Mouse (Mus musculus): ENCODE measurements at regions not wholly inside any gene's neighbourhood (a gene's known extent, or its start where the extent isn't known, plus 50 kb on each side); places are given as distances from the start of the nearest gene placed in this dataset.

DNA sequence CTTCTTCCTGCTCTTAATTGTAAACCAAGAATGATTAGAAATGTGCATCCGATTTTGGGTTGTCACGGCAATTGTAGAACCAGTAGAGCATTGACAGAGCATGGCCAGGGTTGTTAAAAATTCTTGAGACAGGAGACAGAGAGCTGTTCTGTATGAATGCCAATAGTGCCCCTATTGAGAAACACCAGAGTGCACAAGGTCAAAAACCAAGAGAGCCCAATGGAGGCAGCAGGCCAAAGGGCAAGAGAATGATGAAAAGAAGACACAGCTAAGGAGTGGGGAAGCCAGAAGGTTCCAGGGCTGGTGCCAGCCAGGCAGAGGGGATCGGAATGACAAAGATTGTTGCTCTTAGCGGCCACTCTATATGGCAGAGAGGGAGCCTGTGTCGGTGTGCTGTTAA lies 72.8 kb downstream of the Gm5426 start:
- no peak overlapping the region for H3K4me3 ChIP-seq (ENCODE audit: extremely low read depth, insufficient read depth, insufficient read length)
- no peaks in the 10 kb centered on the region; the same call in 1 of the 2 replicates for H3K4me1 ChIP-seq (ENCODE audit: control insufficient read depth, insufficient read depth, insufficient read length)
- no peak overlapping the region for H3K27ac ChIP-seq (ENCODE audit: insufficient read depth, low read length)
- TF ChIP-seq POLR2A (IDR thresholded peaks at IDR 0.05; ENCODE audit: low read depth, low read length) (no peak), CTCF (IDR thresholded peaks at IDR 0.05; ENCODE audit: extremely low read depth, insufficient read depth, insufficient read length, insufficient replicate concordance) (no peak)
- no peaks in the 10 kb centered on the region for H3K36me3 ChIP-seq (ENCODE audit: control insufficient read depth, insufficient read depth, low read length)
- WGBS = 88% methylated on average over 5 of the region's 5 CpGs
- H3K27me3 ChIP-seq (ENCODE audit: control insufficient read depth, insufficient read depth, low read length) = no peaks in the 10 kb centered on the region
- DNase-seq (ENCODE audit: low read depth in 1 of 2, low spot score in 2 of 2) = no peak

DNA sequence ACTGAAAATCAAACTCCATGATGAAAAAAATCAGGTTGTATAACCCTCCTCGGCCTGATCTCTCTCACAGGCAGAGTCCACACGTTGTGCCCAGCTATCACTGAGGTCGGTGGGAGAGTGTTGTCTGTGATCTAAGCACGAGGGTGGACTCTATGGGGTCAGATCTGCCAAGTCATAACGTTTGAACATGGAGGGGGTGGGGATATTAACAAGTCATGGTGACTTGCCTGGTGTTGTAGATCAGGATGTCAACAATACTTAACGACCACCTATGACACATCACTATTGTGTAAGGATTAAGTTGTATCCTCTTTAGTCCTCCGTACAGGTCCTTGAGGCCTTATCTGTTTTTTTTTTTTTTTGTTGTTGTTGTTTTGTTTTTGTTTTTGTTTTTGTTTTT lies 74.8 kb downstream of the Gm5426 start:
- Histone ChIP-seq H3K4me3 (ENCODE audit: extremely low read depth, insufficient read depth, insufficient read length) (no peak overlapping the region), H3K27ac (ENCODE audit: insufficient read depth, low read length) (no peak overlapping the region), H3K36me3 (ENCODE audit: control insufficient read depth, insufficient read depth, low read length) (no peaks in the 10 kb centered on the region), H3K27me3 (ENCODE audit: control insufficient read depth, insufficient read depth, low read length) (no peaks in the 10 kb centered on the region), H3K4me1 (ENCODE audit: control insufficient read depth, insufficient read depth, insufficient read length) (peaks cover 7% of the 10 kb centered on the region)
- no peak for DNase-seq (ENCODE audit: low read depth in 1 of 2, low spot score in 2 of 2)
- TF ChIP-seq POLR2A (IDR thresholded peaks at IDR 0.05; ENCODE audit: low read depth, low read length) (no peak), CTCF (IDR thresholded peaks at IDR 0.05; ENCODE audit: extremely low read depth, insufficient read depth, insufficient read length, insufficient replicate concordance) (no peak)
- 78% methylated on average over 7 of the region's 7 CpGs for WGBS

DNA sequence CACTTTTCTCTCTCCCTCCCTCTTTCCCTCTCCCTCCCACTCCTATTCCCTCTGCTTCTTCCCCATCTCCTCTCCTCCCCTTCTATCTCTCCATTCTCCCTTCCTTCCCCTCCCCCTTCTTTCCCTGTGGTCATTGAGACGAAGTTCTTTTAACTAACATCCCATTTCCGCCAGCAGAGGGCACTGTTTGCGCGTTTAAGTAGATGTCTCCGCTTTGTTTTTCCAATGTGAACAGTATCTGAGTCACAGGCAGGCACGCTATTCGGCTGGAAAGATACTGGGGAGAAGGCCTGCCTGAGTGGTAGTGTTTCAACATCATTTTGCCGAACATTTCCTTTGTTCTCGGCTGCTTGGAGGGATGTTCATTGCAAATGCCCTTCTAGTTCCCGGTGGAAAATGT lies 77.5 kb downstream of the Gm5426 start:
- WGBS = 2% methylated on average over 10 of the region's 10 CpGs
- H3K4me3 ChIP-seq (ENCODE audit: extremely low read depth, insufficient read depth, insufficient read length) = no peak overlapping the region
- H3K4me1 ChIP-seq (ENCODE audit: control insufficient read depth, insufficient read depth, insufficient read length) = peaks cover 7% of the 10 kb centered on the region
- H3K36me3 ChIP-seq (ENCODE audit: control insufficient read depth, insufficient read depth, low read length) = no peaks in the 10 kb centered on the region
- H3K27ac ChIP-seq (ENCODE audit: insufficient read depth, low read length) = peak overlapping the region; percentile 43
- peak; percentile 53; the same call in 1 of the 2 replicates for TF ChIP-seq CTCF (IDR thresholded peaks at IDR 0.05; ENCODE audit: extremely low read depth, insufficient read depth, insufficient read length, insufficient replicate concordance)
- no peak; the same call in 1 of the 2 replicates for TF ChIP-seq POLR2A (IDR thresholded peaks at IDR 0.05; ENCODE audit: low read depth, low read length)
- peak; percentile 80 to 85 for DNase-seq (ENCODE audit: low read depth in 1 of 2, low spot score in 2 of 2)
- H3K27me3 ChIP-seq (ENCODE audit: control insufficient read depth, insufficient read depth, low read length) = no peaks in the 10 kb centered on the region

DNA sequence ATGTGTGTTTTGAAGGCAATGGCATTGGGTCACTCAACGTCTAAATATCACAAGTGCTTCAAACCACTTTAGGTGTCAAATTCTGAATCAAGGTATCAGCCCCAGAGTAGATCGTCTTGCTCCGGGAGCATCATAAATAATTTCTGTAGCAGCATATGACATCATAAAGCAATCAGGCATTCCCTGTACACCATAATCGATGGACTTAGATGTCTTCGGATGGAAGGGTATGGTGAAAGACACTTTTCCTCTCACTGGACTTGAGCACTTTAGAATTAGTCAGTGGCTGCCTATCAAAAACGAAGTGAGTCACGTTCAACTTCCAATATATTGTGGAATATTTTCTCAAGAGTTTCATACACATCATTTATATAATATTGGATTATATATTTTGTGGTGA lies 77.9 kb downstream of the Gm5426 start:
- Histone ChIP-seq H3K4me1 (ENCODE audit: control insufficient read depth, insufficient read depth, insufficient read length) (peaks cover 7% of the 10 kb centered on the region), H3K4me3 (ENCODE audit: extremely low read depth, insufficient read depth, insufficient read length) (no peak overlapping the region), H3K36me3 (ENCODE audit: control insufficient read depth, insufficient read depth, low read length) (no peaks in the 10 kb centered on the region), H3K27me3 (ENCODE audit: control insufficient read depth, insufficient read depth, low read length) (no peaks in the 10 kb centered on the region), H3K27ac (ENCODE audit: insufficient read depth, low read length) (peak overlapping the region; percentile 43)
- WGBS = 68% methylated on average over 7 of the region's 7 CpGs
- no peak for DNase-seq (ENCODE audit: low read depth in 1 of 2, low spot score in 2 of 2)
- TF ChIP-seq CTCF (IDR thresholded peaks at IDR 0.05; ENCODE audit: extremely low read depth, insufficient read depth, insufficient read length, insufficient replicate concordance) (no peak), POLR2A (IDR thresholded peaks at IDR 0.05; ENCODE audit: low read depth, low read length) (no peak)

DNA sequence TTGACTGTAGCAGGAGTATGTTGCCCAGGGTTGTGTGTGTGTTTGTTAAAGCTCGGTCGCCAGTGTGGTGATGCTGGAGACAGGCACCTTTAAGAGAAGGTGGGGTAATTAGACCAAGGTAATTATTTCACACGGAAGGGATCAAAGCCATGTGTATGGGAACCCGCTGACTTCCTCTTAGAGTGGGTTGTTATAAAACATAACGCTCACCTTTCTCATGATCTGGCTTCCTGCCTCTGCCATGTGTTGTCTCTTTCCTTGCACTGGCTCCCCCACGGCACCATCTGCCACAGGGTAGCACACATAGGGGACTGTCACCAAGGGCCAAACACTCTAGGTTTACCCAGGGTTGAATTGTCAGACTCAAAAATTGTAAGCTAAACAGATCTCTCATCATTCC lies 78.5 kb downstream of the Gm5426 start:
- TF ChIP-seq CTCF (IDR thresholded peaks at IDR 0.05; ENCODE audit: extremely low read depth, insufficient read depth, insufficient read length, insufficient replicate concordance) = no peak
- peak; percentile 27 to 34 for DNase-seq (ENCODE audit: low read depth in 1 of 2, low spot score in 2 of 2)
- peaks cover 7% of the 10 kb centered on the region for H3K4me1 ChIP-seq (ENCODE audit: control insufficient read depth, insufficient read depth, insufficient read length)
- peak overlapping the region; percentile 75 for H3K27ac ChIP-seq (ENCODE audit: insufficient read depth, low read length)
- no peaks in the 10 kb centered on the region for H3K27me3 ChIP-seq (ENCODE audit: control insufficient read depth, insufficient read depth, low read length)
- H3K36me3 ChIP-seq (ENCODE audit: control insufficient read depth, insufficient read depth, low read length) = no peaks in the 10 kb centered on the region
- H3K4me3 ChIP-seq (ENCODE audit: extremely low read depth, insufficient read depth, insufficient read length) = no peak overlapping the region
- 39% methylated on average over 6 of the region's 6 CpGs for WGBS

DNA sequence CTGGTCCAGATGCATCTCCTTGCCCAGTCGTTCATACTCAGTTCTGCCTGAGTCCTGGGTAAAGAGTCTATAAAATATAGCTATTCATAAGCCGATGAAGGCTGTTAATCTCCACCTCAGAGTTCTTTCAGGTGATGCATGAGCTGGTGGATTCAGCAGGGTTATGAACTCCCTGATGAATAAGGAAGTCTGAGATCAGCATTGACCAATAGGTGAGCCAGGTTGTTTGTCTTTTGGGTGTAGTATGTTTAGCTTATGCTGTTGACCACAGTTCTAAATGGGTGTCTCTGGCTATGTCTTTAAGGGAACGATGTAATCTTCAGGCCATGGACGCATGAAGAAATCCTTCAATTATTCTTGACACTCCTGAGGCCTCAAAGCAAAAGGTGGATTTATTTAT lies 84.3 kb downstream of the Gm5426 start:
- Histone ChIP-seq H3K4me3 (ENCODE audit: extremely low read depth, insufficient read depth, insufficient read length) (no peak overlapping the region), H3K4me1 (ENCODE audit: control insufficient read depth, insufficient read depth, insufficient read length) (no peaks in the 10 kb centered on the region), H3K27ac (ENCODE audit: insufficient read depth, low read length) (no peak overlapping the region), H3K27me3 (ENCODE audit: control insufficient read depth, insufficient read depth, low read length) (no peaks in the 10 kb centered on the region), H3K36me3 (ENCODE audit: control insufficient read depth, insufficient read depth, low read length) (no peaks in the 10 kb centered on the region)
- TF ChIP-seq POLR2A (IDR thresholded peaks at IDR 0.05; ENCODE audit: low read depth, low read length) = no peak
- TF ChIP-seq CTCF (IDR thresholded peaks at IDR 0.05; ENCODE audit: extremely low read depth, insufficient read depth, insufficient read length, insufficient replicate concordance) = no peak
- no peak for DNase-seq (ENCODE audit: low read depth in 1 of 2, low spot score in 2 of 2)
- 92% methylated on average over 4 of the region's 4 CpGs for WGBS

DNA sequence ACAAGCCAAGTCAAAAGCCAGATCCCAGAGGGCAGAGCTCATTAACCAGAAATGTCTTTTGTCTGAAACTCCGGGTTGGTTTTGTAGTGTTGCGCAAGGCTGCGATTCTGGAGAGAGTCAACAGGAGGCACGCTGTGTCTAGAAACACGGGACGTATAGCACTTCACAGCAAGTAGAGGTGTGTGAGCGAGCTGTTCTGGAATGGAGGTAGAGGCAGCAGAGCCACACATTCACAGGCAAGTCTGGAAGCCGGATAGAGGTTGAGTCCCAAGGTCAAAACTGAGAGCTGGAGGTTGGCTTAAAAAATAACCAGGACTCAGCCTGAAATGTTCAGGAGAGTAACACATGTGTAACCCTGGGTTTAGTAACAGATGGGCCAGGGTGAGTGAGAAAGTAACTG lies 94.0 kb downstream of the Gm5426 start:
- H3K27ac ChIP-seq (ENCODE audit: insufficient read depth, low read length) = no peak overlapping the region
- WGBS = 86% methylated on average over 8 of the region's 8 CpGs
- H3K4me1 ChIP-seq (ENCODE audit: control insufficient read depth, insufficient read depth, insufficient read length) = peaks cover 3% of the 10 kb centered on the region; the same call in 1 of the 2 replicates
- H3K36me3 ChIP-seq (ENCODE audit: control insufficient read depth, insufficient read depth, low read length) = no peaks in the 10 kb centered on the region
- no peaks in the 10 kb centered on the region for H3K27me3 ChIP-seq (ENCODE audit: control insufficient read depth, insufficient read depth, low read length)
- TF ChIP-seq POLR2A (IDR thresholded peaks at IDR 0.05; ENCODE audit: low read depth, low read length) = no peak
- TF ChIP-seq CTCF (IDR thresholded peaks at IDR 0.05; ENCODE audit: extremely low read depth, insufficient read depth, insufficient read length, insufficient replicate concordance) = peak; percentile 19; the same call in 1 of the 2 replicates
- DNase-seq (ENCODE audit: low read depth in 1 of 2, low spot score in 2 of 2) = peak in 1 of 2 experiments; percentile 41
- H3K4me3 ChIP-seq (ENCODE audit: extremely low read depth, insufficient read depth, insufficient read length) = no peak overlapping the region

Data from spleen, adult 2 months (tissue).